Mouse (Mus musculus): ENCODE data around the gene Zbtb14. TPM values are rescaled to one million over a fixed set of nuclear protein-coding genes. Genes with fewer than 3 reads are reported as not detected.

The Zbtb14 gene
- total and polyA plus RNA-seq, 2 experiments from 2014 or later, result 6.0 to 8.8 TPM

DNA sequence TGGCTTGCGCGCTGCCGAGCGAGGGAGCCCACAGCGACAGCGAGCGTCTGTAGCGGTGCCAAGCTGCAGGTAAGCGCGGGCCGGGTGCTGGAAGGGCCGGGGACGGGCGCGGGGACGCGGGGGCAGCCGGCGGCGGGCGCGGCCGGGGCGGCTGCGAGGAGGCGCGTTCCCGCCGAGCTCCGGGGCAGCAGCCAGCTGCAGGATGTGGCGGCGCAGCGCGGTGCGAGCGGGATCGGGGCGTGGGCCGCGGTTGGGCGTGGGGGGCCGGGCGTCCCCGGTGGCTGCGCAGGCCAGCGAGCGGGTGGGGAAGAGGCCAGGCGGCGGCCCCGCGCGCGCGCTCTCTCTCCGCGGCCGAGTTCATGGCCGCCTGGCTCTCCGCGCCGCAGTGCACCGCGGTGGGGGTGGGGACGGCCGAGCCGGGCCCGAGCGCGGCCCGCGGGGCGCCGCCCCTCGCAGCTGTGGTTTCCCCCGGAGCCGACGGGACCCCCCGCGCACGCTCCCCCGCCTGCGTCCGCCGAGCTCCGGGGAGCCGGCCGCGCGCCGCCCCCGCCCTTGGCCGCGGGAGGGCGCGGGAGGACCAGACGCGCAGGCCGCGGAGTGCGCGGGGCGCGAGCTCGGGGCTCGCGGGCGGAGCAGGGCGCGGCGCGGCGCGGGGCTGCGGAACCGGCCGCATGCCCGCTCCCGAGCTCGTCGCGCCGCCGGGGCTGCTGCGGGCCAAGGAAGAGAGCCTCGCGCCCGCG, 521 bp downstream of the Zbtb14 start:
- DNase-seq (ENCODE audit: low spot score), result peak; percentile 58
- Histone ChIP-seq H3K4me2 (ENCODE audit: low read depth, low read length) (peak overlapping the region; percentile 73), H3K4me1 (ENCODE audit: control insufficient read depth, insufficient read depth) (peaks cover 7% of the 10 kb centered on the region; the same call in 1 of the 2 replicates), H3K4me3 (ENCODE audit: low read depth, low read length) (peak overlapping the region; percentile 88), H3K36me3 (replicated peaks; ENCODE audit: control insufficient read depth, insufficient read depth, low read length) (peaks cover 22% of the 10 kb centered on the region), H3K27me3 (ENCODE audit: control insufficient read depth, insufficient read depth, low read length) (no peaks in the 10 kb centered on the region), H3K9ac (replicated peaks; ENCODE audit: low read depth, low read length) (peak overlapping the region; percentile 91), H3K9me3 (replicated peaks; ENCODE audit: control insufficient read depth, low read length) (no peaks in the 10 kb centered on the region), H3K27ac (ENCODE audit: low read depth) (peak overlapping the region; percentile 100)
- TF ChIP-seq CTCF (IDR thresholded peaks at IDR 0.05; ENCODE audit: low read depth), result no peak
- no peak for TF ChIP-seq EP300 (IDR thresholded peaks at IDR 0.05; ENCODE audit: low read depth)
- peak; percentile 62 for ATAC-seq (ENCODE audit: insufficient read depth, low read depth)
- WGBS, result under 1% methylated on average over 53 of the region's 128 CpGs

DNA sequence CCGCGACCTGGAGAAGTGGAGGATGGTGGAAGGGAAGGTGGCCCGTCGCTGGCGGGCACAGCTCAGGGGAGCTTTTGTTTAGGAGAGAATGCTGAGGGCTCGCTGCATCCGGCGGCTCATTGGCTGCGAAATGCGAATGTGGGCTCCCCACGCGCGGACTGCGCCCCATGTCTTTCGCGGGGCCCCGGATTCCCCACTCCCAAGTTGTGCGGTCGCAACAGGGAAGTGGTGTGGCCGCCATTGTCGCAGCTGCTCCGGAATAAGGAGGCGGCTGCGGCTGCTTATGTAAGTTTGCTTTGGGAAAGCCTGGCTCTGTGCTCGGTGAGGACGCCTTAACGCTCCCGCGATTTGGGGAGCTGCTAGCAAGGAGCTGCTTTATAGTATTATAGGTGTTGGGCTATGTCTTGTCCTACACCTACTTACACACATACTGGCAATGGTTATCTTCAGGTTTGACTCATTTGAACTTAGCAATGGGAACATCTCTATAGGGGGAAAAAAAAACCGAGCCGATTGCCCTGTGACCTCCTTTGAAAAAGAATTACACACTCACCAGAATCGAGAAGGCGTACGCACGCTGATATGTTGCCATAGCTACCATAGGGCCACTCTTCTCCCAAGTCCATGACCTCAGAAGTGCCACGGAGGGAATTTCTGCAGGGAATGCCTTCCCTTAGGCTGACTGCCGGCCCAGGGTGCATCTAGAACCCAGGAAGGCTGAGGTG, 1.3 kb downstream of the Zbtb14 start:
- peak overlapping the region; percentile 73 for H3K4me2 ChIP-seq (ENCODE audit: low read depth, low read length)
- peak overlapping the region; percentile 91 for H3K9ac ChIP-seq (replicated peaks; ENCODE audit: low read depth, low read length)
- H3K27ac ChIP-seq (ENCODE audit: low read depth), result peak overlapping the region; percentile 100
- TF ChIP-seq EP300 (IDR thresholded peaks at IDR 0.05; ENCODE audit: low read depth), result no peak
- TF ChIP-seq CTCF (IDR thresholded peaks at IDR 0.05; ENCODE audit: low read depth), result no peak
- H3K4me1 ChIP-seq (ENCODE audit: control insufficient read depth, insufficient read depth), result peaks cover 7% of the 10 kb centered on the region; the same call in 1 of the 2 replicates
- no peaks in the 10 kb centered on the region for H3K27me3 ChIP-seq (ENCODE audit: control insufficient read depth, insufficient read depth, low read length)
- ATAC-seq (ENCODE audit: insufficient read depth, low read depth) (no peak), DNase-seq (ENCODE audit: low spot score) (peak; percentile 36)
- under 1% methylated on average over 37 of the region's 37 CpGs for WGBS
- peaks cover 23% of the 10 kb centered on the region for H3K36me3 ChIP-seq (replicated peaks; ENCODE audit: control insufficient read depth, insufficient read depth, low read length)
- no peaks in the 10 kb centered on the region for H3K9me3 ChIP-seq (replicated peaks; ENCODE audit: control insufficient read depth, low read length)
- peak overlapping the region; percentile 88 for H3K4me3 ChIP-seq (ENCODE audit: low read depth, low read length)

- Histone ChIP-seq H3K4me2 (ENCODE audit: low read depth, low read length) (peak overlapping the region; percentile 52), H3K9me3 (replicated peaks; ENCODE audit: control insufficient read depth, low read length) (no peaks in the 10 kb centered on the region), H3K4me1 (ENCODE audit: control insufficient read depth, insufficient read depth) (no peaks in the 10 kb centered on the region), H3K27ac (ENCODE audit: low read depth) (0 out of 2 replicates have a peak overlapping the region, but pooled peaks have one; percentile 3), H3K4me3 (ENCODE audit: low read depth, low read length) (peak overlapping the region; percentile 26; the same call in 1 of the 2 replicates), H3K27me3 (ENCODE audit: control insufficient read depth, insufficient read depth, low read length) (no peaks in the 10 kb centered on the region), H3K9ac (replicated peaks; ENCODE audit: low read depth, low read length) (0 out of 2 replicates have a peak overlapping the region, but pooled peaks have one; percentile 13), H3K36me3 (replicated peaks; ENCODE audit: control insufficient read depth, insufficient read depth, low read length) (peaks cover 4% of the 10 kb centered on the region)
- DNase-seq (ENCODE audit: low spot score) (peak; percentile 46), ATAC-seq (ENCODE audit: insufficient read depth, low read depth) (peak; percentile 57)
- 18% methylated on average over 14 of the region's 16 CpGs for WGBS
- TF ChIP-seq EP300 (IDR thresholded peaks at IDR 0.05; ENCODE audit: low read depth) (no peak), CTCF (IDR thresholded peaks at IDR 0.05; ENCODE audit: low read depth) (peak; percentile 31)
Observed at GRCm38 (mm10) chr17:69396147-69397033, 13.5 kb downstream of the Zbtb14 start.

DNA sequence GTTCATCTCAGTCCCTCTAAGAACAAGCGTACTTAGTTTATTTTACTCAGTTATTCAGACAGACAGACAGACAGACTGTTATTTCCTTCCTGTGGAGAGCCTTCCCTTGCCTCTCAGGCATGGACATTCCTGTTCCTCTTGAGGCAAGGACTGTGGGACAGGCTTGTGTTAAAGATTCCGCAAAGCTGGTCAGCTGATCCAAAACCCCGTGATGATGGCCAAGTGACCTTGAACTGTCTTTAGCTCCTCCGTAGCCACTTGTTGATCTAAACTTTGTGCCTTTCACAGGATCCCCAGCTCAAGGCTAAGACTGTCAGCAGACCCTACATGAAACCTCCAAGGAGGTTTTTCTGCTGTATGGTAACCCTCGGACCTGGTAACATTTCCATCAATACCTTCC, 14.3 kb downstream of the Zbtb14 start:
- no peak overlapping the region for H3K27ac ChIP-seq (ENCODE audit: low read depth)
- DNase-seq (ENCODE audit: low spot score) (peak; percentile 18), ATAC-seq (ENCODE audit: insufficient read depth, low read depth) (peak; percentile 53; the same call in 1 of the 2 replicates)
- no peak overlapping the region for H3K9ac ChIP-seq (replicated peaks; ENCODE audit: low read depth, low read length)
- no peaks in the 10 kb centered on the region for H3K4me1 ChIP-seq (ENCODE audit: control insufficient read depth, insufficient read depth)
- no peaks in the 10 kb centered on the region for H3K9me3 ChIP-seq (replicated peaks; ENCODE audit: control insufficient read depth, low read length)
- WGBS, result 31% methylated on average over 5 of the region's 5 CpGs
- H3K4me3 ChIP-seq (ENCODE audit: low read depth, low read length), result no peak overlapping the region
- TF ChIP-seq EP300 (IDR thresholded peaks at IDR 0.05; ENCODE audit: low read depth) (no peak), CTCF (IDR thresholded peaks at IDR 0.05; ENCODE audit: low read depth) (no peak)
- H3K27me3 ChIP-seq (ENCODE audit: control insufficient read depth, insufficient read depth, low read length), result no peaks in the 10 kb centered on the region
- no peak overlapping the region for H3K4me2 ChIP-seq (ENCODE audit: low read depth, low read length)
- H3K36me3 ChIP-seq (replicated peaks; ENCODE audit: control insufficient read depth, insufficient read depth, low read length), result no peaks in the 10 kb centered on the region

- H3K9ac ChIP-seq (replicated peaks; ENCODE audit: low read depth, low read length), result no peak overlapping the region
- TF ChIP-seq EP300 (IDR thresholded peaks at IDR 0.05; ENCODE audit: low read depth) (no peak), CTCF (IDR thresholded peaks at IDR 0.05; ENCODE audit: low read depth) (no peak)
- no peak overlapping the region for H3K27ac ChIP-seq (ENCODE audit: low read depth)
- DNase-seq (ENCODE audit: low spot score) (no peak), ATAC-seq (ENCODE audit: insufficient read depth, low read depth) (no peak)
- H3K4me2 ChIP-seq (ENCODE audit: low read depth, low read length), result no peak overlapping the region
- H3K4me1 ChIP-seq (ENCODE audit: control insufficient read depth, insufficient read depth), result no peaks in the 10 kb centered on the region
- no peaks in the 10 kb centered on the region for H3K27me3 ChIP-seq (ENCODE audit: control insufficient read depth, insufficient read depth, low read length)
- H3K9me3 ChIP-seq (replicated peaks; ENCODE audit: control insufficient read depth, low read length), result no peaks in the 10 kb centered on the region
- H3K36me3 ChIP-seq (replicated peaks; ENCODE audit: control insufficient read depth, insufficient read depth, low read length), result no peaks in the 10 kb centered on the region
- H3K4me3 ChIP-seq (ENCODE audit: low read depth, low read length), result no peak overlapping the region
Observed at GRCm38 (mm10) chr17:69398092-69398491, 15.2 kb downstream of the Zbtb14 start.
